Mouse (Mus musculus): ENCODE data around the gene Dclk2.

The Dclk2 gene

GRCm38 (mm10) chr3:86920343-86921083 lies at the start of gene Dclk2:
Gene Dclk2, minus strand, starts transcription at chr3:86920852.
- DNase-seq (ENCODE audit: low spot score) = peak; percentile 83

- no peak for DNase-seq (ENCODE audit: low spot score)
Measured at GRCm38 (mm10) chr3:86962665-86963435, 42.2 kb upstream of the Dclk2 start.

- no peak for DNase-seq (ENCODE audit: low spot score)
Measured at GRCm38 (mm10) chr3:86961395-86961669, 40.7 kb upstream of the Dclk2 start.

- DNase-seq (ENCODE audit: low spot score) = no peak
Measured at GRCm38 (mm10) chr3:86960656-86961394, 40.2 kb upstream of the Dclk2 start.

- no peak for DNase-seq (ENCODE audit: low spot score)
Measured at GRCm38 (mm10) chr3:86959088-86959487, 38.4 kb upstream of the Dclk2 start.

- DNase-seq (ENCODE audit: low spot score) = peak; percentile 29
Measured at GRCm38 (mm10) chr3:86955376-86955775, 34.7 kb upstream of the Dclk2 start.

GRCm38 (mm10) chr3:86954521-86954920 lies 33.9 kb upstream of the Dclk2 start:
- DNase-seq (ENCODE audit: low spot score) = peak; percentile 57

- DNase-seq (ENCODE audit: low spot score) = no peak
Measured at GRCm38 (mm10) chr3:86953819-86954218, 33.2 kb upstream of the Dclk2 start.

GRCm38 (mm10) chr3:86950652-86951051 lies 30.0 kb upstream of the Dclk2 start:
- no peak for DNase-seq (ENCODE audit: low spot score)

- no peak for DNase-seq (ENCODE audit: low spot score)
Measured at GRCm38 (mm10) chr3:86936254-86936836, 15.7 kb upstream of the Dclk2 start.

- no peak for DNase-seq (ENCODE audit: low spot score)
Measured at GRCm38 (mm10) chr3:86933446-86933845, 12.8 kb upstream of the Dclk2 start.

GRCm38 (mm10) chr3:86923686-86924085 lies 3.0 kb upstream of the Dclk2 start:
- DNase-seq (ENCODE audit: low spot score) = no peak

- DNase-seq (ENCODE audit: low spot score) = no peak
Measured at GRCm38 (mm10) chr3:86921181-86921975, 726 bp upstream of the Dclk2 start.

GRCm38 (mm10) chr3:86919641-86920342 lies 860 bp downstream of the Dclk2 start:
- DNase-seq (ENCODE audit: low spot score) = peak; percentile 74

GRCm38 (mm10) chr3:86917048-86917447 lies 3.6 kb downstream of the Dclk2 start:
- DNase-seq (ENCODE audit: low spot score) = no peak

- no peak for DNase-seq (ENCODE audit: low spot score)
Measured at GRCm38 (mm10) chr3:86916626-86917025, 4.0 kb downstream of the Dclk2 start.

- no peak for DNase-seq (ENCODE audit: low spot score)
Measured at GRCm38 (mm10) chr3:86915291-86915690, 5.4 kb downstream of the Dclk2 start.

- DNase-seq (ENCODE audit: low spot score) = no peak
Measured at GRCm38 (mm10) chr3:86914316-86914715, 6.3 kb downstream of the Dclk2 start.

GRCm38 (mm10) chr3:86898366-86898765 lies 22.3 kb downstream of the Dclk2 start:
- DNase-seq (ENCODE audit: low spot score) = no peak

- no peak for DNase-seq (ENCODE audit: low spot score)
Measured at GRCm38 (mm10) chr3:86897551-86897950, 23.1 kb downstream of the Dclk2 start.

- DNase-seq (ENCODE audit: low spot score) = no peak
Measured at GRCm38 (mm10) chr3:86897066-86897465, 23.6 kb downstream of the Dclk2 start.
